Mouse (Mus musculus): ENCODE data around the gene Igf2bp3. TPM values are rescaled to one million over a fixed set of nuclear protein-coding genes. Genes with fewer than 3 reads are reported as not detected.

Gene Igf2bp3
- total and polyA plus RNA-seq, 3 experiments = 18.4 to 35.6 (median 22.0) TPM

DNA sequence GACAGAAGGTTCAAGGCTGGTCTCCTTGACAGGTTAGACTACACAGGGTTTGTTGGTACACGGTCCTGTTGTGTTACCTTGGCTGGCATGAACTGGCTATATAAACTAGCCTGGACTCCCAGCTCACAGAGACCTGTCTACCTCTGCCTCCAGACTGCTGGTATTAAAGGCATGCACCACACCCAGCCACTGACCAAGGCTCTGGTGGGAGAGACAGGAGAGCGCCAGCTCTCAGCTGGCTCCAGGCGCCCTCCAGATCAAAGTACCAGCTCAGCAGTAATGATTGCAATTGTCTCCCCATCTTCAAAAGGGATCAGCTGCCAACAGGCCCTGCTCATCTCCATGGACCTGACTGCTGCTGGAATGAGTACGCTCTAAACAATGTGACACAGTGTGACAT lies 63.3 kb downstream of the Igf2bp3 start:
- H3K27me3 ChIP-seq (replicated peaks) = no peaks in the 10 kb centered on the region
- no peak overlapping the region for H3K9ac ChIP-seq (ENCODE audit: insufficient read depth, low read depth)
- H3K4me3 ChIP-seq (replicated peaks in 1 of 3; ENCODE audit: low read depth in 2 of 3, low read length in 2 of 3, poor library complexity in 1 of 3) = no peak overlapping the region
- dilution Hi-C loops (cut with MboI; ENCODE audit: extremely low pct_ligation_motif_present, extremely low pct_unique_long_range_greater_than_20kb, low sequenced_read_pairs) (no loop called here), in situ Hi-C loops (cut with MboI; ENCODE audit: low pct_ligation_motif_present, low pct_unique_long_range_greater_than_20kb, low sequenced_read_pairs) (no loop called here)
- H3K9me3 ChIP-seq (replicated peaks; ENCODE audit: low read length) = no peaks in the 10 kb centered on the region
- H3K79me2 ChIP-seq (replicated peaks; ENCODE audit: control insufficient read depth, extremely low read depth, insufficient read depth, poor library complexity, severe bottlenecking) = no peaks in the 10 kb centered on the region; the same call in 1 of the 2 replicates
- DNase-seq (ENCODE audit: extremely low read depth) = no peak
- H3K36me3 ChIP-seq (replicated peaks in 1 of 2; ENCODE audit: control insufficient read depth in 1 of 2, insufficient read depth in 1 of 2, low read length in 1 of 2) = peaks cover 0 to 23% of the 10 kb centered on the region in 2 experiments
- H3K27ac ChIP-seq (ENCODE audit: insufficient read depth, low read depth) = no peak overlapping the region
- no peak overlapping the region for H3K4me2 ChIP-seq (ENCODE audit: insufficient read depth, low read depth, poor library complexity, severe bottlenecking)
- peaks cover 0 to 9% of the 10 kb centered on the region in 2 experiments; a peak in 1 of 4 replicates for H3K4me1 ChIP-seq (ENCODE audit: control insufficient read depth in 1 of 2, insufficient read depth in 2 of 2)
- TF ChIP-seq USF2 (conservative IDR thresholded peaks at IDR 0.05; ENCODE audit: low read depth, low read length) (no peak), TBP (conservative IDR thresholded peaks at IDR 0.05; ENCODE audit: low read depth, low read length) (no peak), CTCF (conservative IDR thresholded peaks at IDR 0.05 in 1 of 2, IDR thresholded peaks at IDR 0.05 in 1 of 2; ENCODE audit: low read depth in 2 of 2, low read length in 2 of 2) (no peak), ELF1 (IDR thresholded peaks at IDR 0.05; ENCODE audit: low read depth, low read length) (no peak), USF1 (IDR thresholded peaks at IDR 0.05; ENCODE audit: low read depth, low read length) (no peak), MEF2A (IDR thresholded peaks at IDR 0.05; ENCODE audit: borderline replicate concordance, low read depth, low read length) (no peak), ZMIZ1 (IDR thresholded peaks at IDR 0.05; ENCODE audit: low read depth, low read length) (no peak), RAD21 (IDR thresholded peaks at IDR 0.05; ENCODE audit: low read depth, low read length) (no peak), BHLHE40 (IDR thresholded peaks at IDR 0.05; ENCODE audit: low read depth, low read length) (no peak), ETS1 (conservative IDR thresholded peaks at IDR 0.05; ENCODE audit: low read depth, low read length) (no peak), JUN (IDR thresholded peaks at IDR 0.05; ENCODE audit: insufficient read depth, low read depth, low read length) (no peak), MAX (IDR thresholded peaks at IDR 0.05; ENCODE audit: low read length) (no peak), ZC3H11A (IDR thresholded peaks at IDR 0.05; ENCODE audit: low read depth, low read length) (no peak), ZKSCAN1 (IDR thresholded peaks at IDR 0.05; ENCODE audit: borderline replicate concordance, low read depth, low read length) (no peak), RCOR1 (conservative IDR thresholded peaks at IDR 0.05; ENCODE audit: low read depth, low read length) (no peak), JUND (conservative IDR thresholded peaks at IDR 0.05; ENCODE audit: low read depth, low read length) (no peak), NRF1 (IDR thresholded peaks at IDR 0.05; ENCODE audit: low read depth, low read length) (no peak)

DNA sequence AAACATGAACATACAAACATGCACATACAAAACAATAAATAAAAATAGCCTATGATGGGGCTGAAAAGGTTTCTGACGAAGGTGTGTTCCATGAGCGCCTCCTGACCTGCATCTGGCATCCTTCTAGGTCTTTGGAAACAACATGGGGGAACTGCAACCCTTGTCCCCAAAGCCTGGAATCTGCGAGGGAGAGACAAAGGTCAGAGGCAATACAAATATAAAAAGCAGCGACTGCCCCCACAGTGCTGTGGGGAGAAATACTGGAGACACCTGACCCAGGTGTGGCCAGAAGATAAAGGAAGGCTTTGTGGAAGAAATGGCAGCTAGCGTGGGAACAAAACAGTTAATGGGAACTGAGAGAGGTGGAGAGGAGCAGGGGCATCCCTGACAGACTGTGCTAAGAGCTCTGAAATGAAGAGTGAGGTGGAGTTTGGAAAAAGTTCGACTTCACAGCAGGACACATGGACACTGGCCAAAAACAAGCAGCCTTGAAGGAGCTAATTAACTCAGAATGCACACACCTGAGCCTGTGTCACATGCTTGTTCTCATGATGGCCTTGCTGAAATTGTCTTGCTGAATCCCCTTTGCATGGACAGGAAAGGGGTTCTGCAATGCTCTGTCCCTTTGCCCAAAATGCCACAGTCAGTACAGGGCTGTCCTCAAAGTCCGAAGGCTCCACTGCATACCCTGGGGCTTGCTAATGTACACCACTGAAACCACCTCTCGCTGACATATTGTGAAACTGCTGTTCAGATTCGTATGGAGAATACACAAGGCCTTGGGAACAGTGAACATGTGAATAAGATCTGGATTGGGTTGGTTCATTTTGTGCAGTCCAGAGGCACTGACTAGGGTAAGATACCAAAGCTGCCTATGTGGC lies 64.2 kb downstream of the Igf2bp3 start:
- H3K9me3 ChIP-seq (replicated peaks; ENCODE audit: low read length) = no peaks in the 10 kb centered on the region
- no peak for DNase-seq (ENCODE audit: extremely low read depth)
- dilution Hi-C loops (cut with MboI; ENCODE audit: extremely low pct_ligation_motif_present, extremely low pct_unique_long_range_greater_than_20kb, low sequenced_read_pairs) = no loop called here
- no peaks in the 10 kb centered on the region for H3K79me2 ChIP-seq (replicated peaks; ENCODE audit: control insufficient read depth, extremely low read depth, insufficient read depth, poor library complexity, severe bottlenecking)
- TF ChIP-seq ZC3H11A (IDR thresholded peaks at IDR 0.05; ENCODE audit: low read depth, low read length) = no peak
- in situ Hi-C loops (cut with MboI; ENCODE audit: low pct_ligation_motif_present, low pct_unique_long_range_greater_than_20kb, low sequenced_read_pairs) = no loop called here
- peaks cover 0 to 9% of the 10 kb centered on the region in 2 experiments; a peak in 1 of 4 replicates for H3K4me1 ChIP-seq (ENCODE audit: control insufficient read depth in 1 of 2, insufficient read depth in 2 of 2)
- H3K27me3 ChIP-seq (replicated peaks) = no peaks in the 10 kb centered on the region
- H3K4me3 ChIP-seq (replicated peaks in 1 of 3; ENCODE audit: low read depth in 2 of 3, low read length in 2 of 3, poor library complexity in 1 of 3) = no peak overlapping the region
- H3K27ac ChIP-seq (ENCODE audit: insufficient read depth, low read depth) = no peak overlapping the region
- H3K4me2 ChIP-seq (ENCODE audit: insufficient read depth, low read depth, poor library complexity, severe bottlenecking) = no peak overlapping the region
- H3K9ac ChIP-seq (ENCODE audit: insufficient read depth, low read depth) = no peak overlapping the region
- peaks cover 0 to 23% of the 10 kb centered on the region in 2 experiments for H3K36me3 ChIP-seq (replicated peaks in 1 of 2; ENCODE audit: control insufficient read depth in 1 of 2, insufficient read depth in 1 of 2, low read length in 1 of 2)
